Mouse (Mus musculus) thymus, postnatal 25 days (tissue): ENCODE data around the gene Rnaset2a.
"Not testable (repeated sequence)": the region's sequence is repeated elsewhere in the genome, so short reads cannot be mapped to it uniquely, and the experiment has no call there.

Experiments
- DNase-seq: peaks from one replicate; pipeline ENCODE4 v3.0.0; 2022

The Rnaset2a gene

GRCm38 (mm10) chr17:8130849-8131248, 17.0 kb downstream of the Rnaset2a start:
- not testable (repeated sequence) for DNase-seq

GRCm38 (mm10) chr17:8129578-8129977, 18.3 kb downstream of the Rnaset2a start:
- DNase-seq: not testable (repeated sequence)

GRCm38 (mm10) chr17:8128326-8128993, 19.4 kb downstream of the Rnaset2a start:
- not testable (repeated sequence) for DNase-seq

GRCm38 (mm10) chr17:8124586-8124985, 23.3 kb downstream of the Rnaset2a start:
- not testable (repeated sequence) for DNase-seq

GRCm38 (mm10) chr17:8122974-8123373, 24.9 kb downstream of the Rnaset2a start:
- not testable (repeated sequence) for DNase-seq

- DNase-seq: not testable (repeated sequence)
Measured at GRCm38 (mm10) chr17:8116928-8117327, 31.0 kb downstream of the Rnaset2a start.

GRCm38 (mm10) chr17:8116378-8116777, 31.5 kb downstream of the Rnaset2a start:
- DNase-seq: peak; percentile 40

- DNase-seq: not testable (repeated sequence)
Measured at GRCm38 (mm10) chr17:8112199-8112598, 35.7 kb downstream of the Rnaset2a start.

GRCm38 (mm10) chr17:8101297-8101609, 46.6 kb downstream of the Rnaset2a start:
- DNase-seq: not testable (repeated sequence)

- DNase-seq: not testable (repeated sequence)
Measured at GRCm38 (mm10) chr17:8100405-8101296, 47.2 kb downstream of the Rnaset2a start.

GRCm38 (mm10) chr17:8096199-8096598, 51.7 kb downstream of the Rnaset2a start:
- DNase-seq: not testable (repeated sequence)

- DNase-seq: not testable (repeated sequence)
Measured at GRCm38 (mm10) chr17:8095653-8096052, 52.2 kb downstream of the Rnaset2a start.

- peak; percentile 34 for DNase-seq
Measured at GRCm38 (mm10) chr17:8092537-8093526, 55.1 kb downstream of the Rnaset2a start.

GRCm38 (mm10) chr17:8091320-8091719, 56.6 kb downstream of the Rnaset2a start:
- DNase-seq: not testable (repeated sequence)

GRCm38 (mm10) chr17:8069847-8070246, 78.0 kb downstream of the Rnaset2a start:
- not testable (repeated sequence) for DNase-seq
